Mouse (Mus musculus) CH12.LX (cell line): Measurements from ENCODE around the gene Irak3. TPM values are rescaled to one million over a fixed set of nuclear protein-coding genes. Genes with fewer than 3 reads are reported as not detected.
A peak's percentile ranks its signal among the peaks of the same experiment; 100 is the strongest.
"Not testable (repeated sequence)": the region's sequence is repeated elsewhere in the genome, so short reads cannot be mapped to it uniquely, and the experiment has no call there.

ENCODE experiments used
- DNase-seq: peaks from one replicate; pipeline ENCODE4 v3.0.0-alpha.2; 2013; ENCODE audit errors: extremely low read depth
- H3K27ac ChIP-seq: 2 replicates; pipeline ENCODE4 v1.5.1; 2012; ENCODE audit warnings: low read depth, mild to moderate bottlenecking, control low read depth, moderate library complexity; ENCODE audit not compliant: insufficient read depth
- H3K27me3 ChIP-seq: replicated peaks from 2 replicates; pipeline ENCODE3; 2012; ENCODE audit warnings: inconsistent platforms
- H3K36me3 ChIP-seq, 2 experiments: replicated peaks in 1 of 2; 2 replicates each; pipeline versions ENCODE3 to v1.6.1; 2012; ENCODE audit warnings: inconsistent platforms in 1 of 2, low read length in 1 of 2, mild to moderate bottlenecking in 1 of 2, mixed read lengths in 1 of 2, moderate library complexity in 1 of 2; ENCODE audit not compliant: control insufficient read depth in 1 of 2, insufficient read depth in 1 of 2
- H3K4me1 ChIP-seq, 2 experiments: 2 replicates each; pipeline ENCODE4 v1.6.1; 2012; ENCODE audit warnings: inconsistent platforms in 1 of 2, moderate library complexity in 1 of 2; ENCODE audit not compliant: insufficient read depth in 2 of 2, control insufficient read depth in 1 of 2
- H3K4me2 ChIP-seq: 2 replicates; pipeline ENCODE4 v1.6.1; 2012; ENCODE audit warnings: low read depth, mild to moderate bottlenecking, control low read depth; ENCODE audit not compliant: poor library complexity, insufficient read depth, severe bottlenecking
- H3K4me3 ChIP-seq, 3 experiments: fragments of 150-350 bp in 1 of 3; sonication (generic) in 1 of 3; replicated peaks in 1 of 3; 2 replicates each; pipeline versions ENCODE3 to v1.5.1; 2011 to 2012; ENCODE audit warnings: low read depth in 2 of 3, low read length in 2 of 3, mild to moderate bottlenecking in 2 of 3, moderate library complexity in 2 of 3, control low read depth in 1 of 3, improper control_type of control experiment in 1 of 3, inconsistent platforms in 1 of 3, mixed read lengths in 1 of 3; ENCODE audit not compliant: poor library complexity in 1 of 3
- H3K79me2 ChIP-seq: replicated peaks from 2 replicates; pipeline ENCODE4 v1.6.1; 2012; ENCODE audit warnings: mild to moderate bottlenecking, moderate library complexity; ENCODE audit not compliant: control insufficient read depth, poor library complexity, insufficient read depth, severe bottlenecking; ENCODE audit errors: extremely low read depth
- H3K9ac ChIP-seq: 2 replicates; pipeline ENCODE4 v1.6.1; 2012; ENCODE audit warnings: low read depth, mild to moderate bottlenecking, control low read depth, moderate library complexity; ENCODE audit not compliant: insufficient read depth
- H3K9me3 ChIP-seq: replicated peaks from 2 replicates; pipeline ENCODE3; 2012; ENCODE audit warnings: low read length, inconsistent platforms, mixed read lengths
- BHLHE40 ChIP-seq: IDR thresholded peaks from 2 replicates; pipeline ENCODE4 v1.6.1; 2011; ENCODE audit warnings: mild to moderate bottlenecking, low read depth, low read length, improper control_type of control experiment
- CHD1 ChIP-seq: IDR thresholded peaks from 2 replicates; pipeline ENCODE4 v1.6.1; 2012; ENCODE audit warnings: low read depth, low read length, improper control_type of control experiment, inconsistent platforms
- CHD2 ChIP-seq: IDR thresholded peaks from 2 replicates; pipeline ENCODE4 v1.6.1; 2011; ENCODE audit warnings: low read length, improper control_type of control experiment
- CTCF ChIP-seq, 2 experiments: IDR thresholded peaks in 1 of 2; conservative IDR thresholded peaks in 1 of 2; 2 replicates each; pipeline ENCODE4 v1.5.1; 2011 to 2012; ENCODE audit warnings: low read depth in 2 of 2, low read length in 2 of 2, improper control_type of control experiment in 1 of 2, inconsistent platforms in 1 of 2, mild to moderate bottlenecking in 1 of 2, moderate library complexity in 1 of 2
- E2F4 ChIP-seq: IDR thresholded peaks from 2 replicates; pipeline ENCODE4 v1.6.1; 2011; ENCODE audit warnings: low read depth, low read length, improper control_type of control experiment; ENCODE audit not compliant: insufficient replicate concordance
- ELF1 ChIP-seq: IDR thresholded peaks from 2 replicates; pipeline ENCODE4 v1.6.1; 2014; ENCODE audit warnings: low read depth, mild to moderate bottlenecking, inconsistent platforms, low read length, improper control_type of control experiment
- EP300 ChIP-seq: IDR thresholded peaks from 2 replicates; pipeline ENCODE4 v1.6.1; 2011; ENCODE audit warnings: low read length, improper control_type of control experiment
- GABPA ChIP-seq: IDR thresholded peaks from 2 replicates; pipeline ENCODE4 v1.6.1; 2012; ENCODE audit warnings: low read depth, low read length, improper control_type of control experiment, inconsistent platforms; ENCODE audit not compliant: insufficient replicate concordance
- HCFC1 ChIP-seq: IDR thresholded peaks from 2 replicates; pipeline ENCODE4 v1.6.1; 2012; ENCODE audit warnings: low read depth, mild to moderate bottlenecking, inconsistent platforms, low read length, improper control_type of control experiment
- IRF4 ChIP-seq: IDR thresholded peaks from 2 replicates; pipeline ENCODE4 v1.6.1; 2014; ENCODE audit warnings: low read depth, mild to moderate bottlenecking, inconsistent platforms, low read length, improper control_type of control experiment
- JUN ChIP-seq: IDR thresholded peaks from 2 replicates; pipeline ENCODE4 v1.6.1; 2011; ENCODE audit warnings: low read depth, mild to moderate bottlenecking, low read length, improper control_type of control experiment, moderate library complexity; ENCODE audit not compliant: insufficient read depth
- JUND ChIP-seq: conservative IDR thresholded peaks from 2 replicates; pipeline ENCODE4 v1.6.1; 2011; ENCODE audit warnings: low read depth, low read length, improper control_type of control experiment
- KAT2A ChIP-seq: IDR thresholded peaks from 2 replicates; pipeline ENCODE4 v1.6.1; 2012; ENCODE audit warnings: low read length, improper control_type of control experiment, inconsistent platforms; ENCODE audit not compliant: insufficient replicate concordance
- MAFK ChIP-seq: IDR thresholded peaks from 2 replicates; pipeline ENCODE4 v1.6.1; 2011; ENCODE audit warnings: low read length, improper control_type of control experiment; ENCODE audit not compliant: insufficient replicate concordance
- MAX ChIP-seq: IDR thresholded peaks from 2 replicates; pipeline ENCODE4 v1.6.1; 2011; ENCODE audit warnings: low read length, improper control_type of control experiment
- MEF2A ChIP-seq: IDR thresholded peaks from 2 replicates; pipeline ENCODE4 v1.6.1; 2014; ENCODE audit warnings: low read depth, mild to moderate bottlenecking, inconsistent platforms, low read length, improper control_type of control experiment, borderline replicate concordance
- MYC ChIP-seq: IDR thresholded peaks from 2 replicates; pipeline ENCODE4 v1.6.1; 2011; ENCODE audit warnings: low read depth, mild to moderate bottlenecking, improper control_type of control experiment, low read length
- NELFE ChIP-seq: IDR thresholded peaks from 2 replicates; pipeline ENCODE4 v1.6.1; 2011; ENCODE audit warnings: low read depth, low read length, improper control_type of control experiment
- NRF1 ChIP-seq: IDR thresholded peaks from 2 replicates; pipeline ENCODE4 v1.6.1; 2014; ENCODE audit warnings: low read depth, mild to moderate bottlenecking, inconsistent platforms, low read length, improper control_type of control experiment, moderate library complexity
- PAX5 ChIP-seq: IDR thresholded peaks from 2 replicates; pipeline ENCODE4 v1.6.1; 2012; ENCODE audit warnings: low read length, inconsistent platforms, mixed read lengths
- SIN3A ChIP-seq: IDR thresholded peaks from 2 replicates; pipeline ENCODE4 v1.6.1; 2012; ENCODE audit warnings: low read length, improper control_type of control experiment, inconsistent platforms
- SMC3 ChIP-seq: IDR thresholded peaks from 2 replicates; pipeline ENCODE4 v1.6.1; 2011; ENCODE audit warnings: low read depth, low read length, improper control_type of control experiment
- TBP ChIP-seq: conservative IDR thresholded peaks from 2 replicates; pipeline ENCODE4 v1.6.1; 2011; ENCODE audit warnings: low read depth, low read length, improper control_type of control experiment
- TCF12 ChIP-seq: IDR thresholded peaks from 2 replicates; pipeline ENCODE4 v1.6.1; 2014; ENCODE audit warnings: low read depth, mild to moderate bottlenecking, inconsistent platforms, low read length, improper control_type of control experiment
- UBTF ChIP-seq: IDR thresholded peaks from 2 replicates; pipeline ENCODE4 v1.6.1; 2012; ENCODE audit warnings: low read depth, mild to moderate bottlenecking, inconsistent platforms, low read length, improper control_type of control experiment, moderate library complexity
- USF2 ChIP-seq: conservative IDR thresholded peaks from 2 replicates; pipeline ENCODE4 v1.6.1; 2011; ENCODE audit warnings: low read depth, low read length, improper control_type of control experiment
- ZC3H11A ChIP-seq: IDR thresholded peaks from 2 replicates; pipeline ENCODE4 v1.6.1; 2012; ENCODE audit warnings: low read depth, mild to moderate bottlenecking, inconsistent platforms, low read length, improper control_type of control experiment
- ZKSCAN1 ChIP-seq: IDR thresholded peaks from 2 replicates; pipeline ENCODE4 v1.6.1; 2012; ENCODE audit warnings: low read depth, inconsistent platforms, low read length, improper control_type of control experiment, borderline replicate concordance
- ZMIZ1 ChIP-seq: IDR thresholded peaks from 2 replicates; pipeline ENCODE4 v1.6.1; 2012; ENCODE audit warnings: low read depth, mild to moderate bottlenecking, inconsistent platforms, low read length, improper control_type of control experiment
- ZNF384 ChIP-seq: IDR thresholded peaks from 2 replicates; pipeline ENCODE4 v1.6.1; 2012; ENCODE audit warnings: low read depth, low read length, improper control_type of control experiment, inconsistent platforms
- dilution Hi-C: fragments of 300-500 bp; cut with MboI; formaldehyde crosslinking; loops from 2 replicates; pipeline ENCODE4 v1.14.3; 2020; ENCODE audit warnings: low sequenced_read_pairs; ENCODE audit not compliant: extremely low pct_unique_long_range_greater_than_20kb, extremely low pct_ligation_motif_present
- in situ Hi-C: fragments of 300-500 bp; cut with MboI; formaldehyde crosslinking; loops from 3 replicates; pipeline ENCODE4 v1.14.3; 2019; ENCODE audit warnings: low sequenced_read_pairs, low pct_ligation_motif_present, low pct_unique_long_range_greater_than_20kb, mixed read lengths
- polyA plus RNA-seq: library from polyadenylated mRNA; unstranded; fragments of >175 nt; gene quantifications from 2 replicates; pipeline ENCODE4 v1.2.1, GENCODE M21; 2012; ENCODE audit warnings: low read depth; ENCODE audit not compliant: insufficient read length
- total RNA-seq, 2 experiments: library from RNA; depleted of rRNA; stranded (reverse); fragments of 300-350 nt in 1 of 2; fragments of >200 nt in 1 of 2; gene quantifications; 2 replicates each; pipeline ENCODE4 v1.2.3; 2012 to 2014

Gene Irak3
- total and polyA plus RNA-seq, 3 experiments: 0.50 to 3.1 (median 1.1) TPM

DNA sequence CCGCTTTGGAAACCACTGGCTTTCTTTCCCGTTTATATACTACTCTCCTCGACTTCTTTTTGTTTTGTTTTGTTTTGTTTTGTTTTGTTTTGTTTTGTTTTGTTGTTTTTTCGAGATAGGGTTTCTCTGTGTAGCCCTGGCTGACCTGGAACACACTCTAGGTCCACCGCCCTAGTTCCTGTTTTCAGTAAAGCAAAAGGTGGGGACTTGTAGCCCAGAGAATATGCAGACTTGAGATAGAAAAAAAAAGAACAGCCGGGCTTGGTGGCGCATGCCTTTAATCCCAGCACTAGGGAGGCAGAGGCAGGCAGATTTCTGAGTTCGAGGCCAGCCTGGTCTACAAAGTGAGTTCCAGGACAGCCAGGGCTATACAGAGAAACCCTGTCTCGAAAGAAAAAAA lies 88.4 kb downstream of the Irak3 start:
- H3K27ac ChIP-seq, H3K4me1 ChIP-seq, dilution Hi-C loops, H3K79me2 ChIP-seq, H3K9me3 ChIP-seq, H3K27me3 ChIP-seq: not testable (repeated sequence)
- TF ChIP-seq ZNF384 (peak; percentile 73), TBP (0 out of 2 replicates have a peak, but pooled peaks have one; percentile 39)
- Histone ChIP-seq H3K4me2 (peak overlapping the region; percentile 41), H3K4me3 (peak overlapping the region; percentile 56 to 77 (median 58)), H3K36me3 (peaks cover 2 to 24% of the 10 kb centered on the region in 2 experiments), H3K9ac (peak overlapping the region; percentile 54; the same call in 1 of the 2 replicates)
- in situ Hi-C loops: loop anchor here (25.0 kb wide), 1 partner anchor 476 kb away; no protein-coding TSS in a partner anchor
- DNase-seq: peak; percentile 48

DNA sequence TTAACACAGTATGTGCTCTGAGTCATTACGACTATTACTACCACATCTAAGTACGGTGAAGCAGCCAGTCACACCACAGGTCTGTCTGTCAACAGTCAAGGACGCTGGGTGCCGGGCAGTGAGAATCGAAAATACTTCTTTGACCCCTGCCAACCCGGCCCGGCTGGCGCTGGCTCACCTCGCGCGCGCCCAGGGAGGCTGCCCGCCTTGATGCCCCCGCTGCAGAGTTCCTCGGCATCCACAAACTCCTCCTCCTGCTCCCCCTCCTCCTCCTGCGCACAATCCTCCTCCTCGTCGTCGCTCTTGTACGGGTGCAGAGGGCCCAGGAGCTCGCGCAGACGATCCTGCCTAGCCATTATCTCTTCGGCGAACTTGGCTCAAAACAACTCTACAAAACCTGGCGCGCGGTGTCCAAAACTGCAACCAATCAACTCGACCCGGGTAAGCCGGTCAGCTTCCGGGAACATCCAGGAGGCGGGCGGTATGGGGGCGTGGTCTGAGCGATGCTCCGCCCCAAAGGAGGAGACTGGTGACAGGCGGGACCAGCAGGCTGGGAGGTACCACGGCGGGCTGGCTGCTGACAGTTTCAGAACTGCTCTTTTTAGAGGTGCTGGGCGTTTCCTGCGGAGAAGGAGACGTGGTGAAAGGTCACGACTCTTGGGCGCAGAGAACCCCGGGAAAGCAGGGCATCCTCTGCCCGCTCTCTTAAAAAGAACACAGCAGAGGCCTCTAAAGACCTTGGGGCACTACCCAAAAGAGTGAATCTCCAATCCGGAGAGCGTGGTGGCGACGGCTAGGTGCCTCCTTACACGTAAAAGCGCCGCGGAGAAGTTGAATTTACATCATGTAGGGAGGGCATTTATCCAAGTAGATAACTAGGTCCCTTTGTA lies 89.2 kb downstream of the Irak3 start, which contains the start of gene Helb:
Helb (minus strand) TSS at position 481 of the 890 bp plus-strand sequence.
- Histone ChIP-seq H3K9me3 (no peaks in the 10 kb centered on the region), H3K4me2 (peak within 1 kb of the TSS; percentile 60), H3K9ac (peak within 1 kb of the TSS; percentile 54), H3K79me2 (no peaks in the 10 kb centered on the region), H3K27ac (peak within 1 kb of the TSS; percentile 61; the same call in 1 of the 2 replicates), H3K4me3 (peak within 1 kb of the TSS; percentile 71 to 83 (median 77)), H3K36me3 (peaks cover 6 to 29% of the 10 kb centered on the region in 2 experiments), H3K4me1 (peaks cover 0 to 7% of the 10 kb centered on the region in 2 experiments; a peak in 1 of 4 replicates), H3K27me3 (no peaks in the 10 kb centered on the region)
- in situ Hi-C loops (loop anchor here (25.0 kb wide), 1 partner anchor 475 kb away; no protein-coding TSS in a partner anchor), dilution Hi-C loops (no loop called here)
- peak; percentile 97 for DNase-seq
- TF ChIP-seq JUN (no peak), ZC3H11A (no peak), MEF2A (no peak), ZKSCAN1 (no peak), MAX (no peak), SIN3A (peak; percentile 61), E2F4 (peak; percentile 33; the same call in 1 of the 2 replicates), USF2 (no peak), EP300 (no peak), UBTF (no peak), ELF1 (peak; percentile 92), SMC3 (no peak), TBP (peak; percentile 89), CTCF (conservative IDR thresholded peaks at IDR 0.05 in 1 of 2, IDR thresholded peaks at IDR 0.05 in 1 of 2; ENCODE audit: low read depth in 2 of 2, low read length in 2 of 2) (no peak), MYC (no peak), CHD2 (no peak), NELFE (peak; percentile 74; the same call in 1 of the 2 replicates), MAFK (no peak), CHD1 (no peak), IRF4 (peak; percentile 70), KAT2A (no peak), JUND (no peak), GABPA (no peak), ZNF384 (no peak), HCFC1 (peak; percentile 23; the same call in 1 of the 2 replicates), BHLHE40 (peak; percentile 9; the same call in 1 of the 2 replicates), NRF1 (peak; percentile 33; the same call in 1 of the 2 replicates), ZMIZ1 (peak; percentile 89), TCF12 (peak; percentile 89), PAX5 (no peak)
